Mouse (Mus musculus) liver, embryonic 12.5 days (tissue): ENCODE measurements around the gene Iapp. TPM values are rescaled to one million over a fixed set of nuclear protein-coding genes. Genes with fewer than 3 reads are reported as not detected.
"Not testable (repeated sequence)": the region's sequence is repeated elsewhere in the genome, so short reads cannot be mapped to it uniquely, and the experiment has no call there.

Source experiments
- ATAC-seq: fragments of 200-750 bp; cut with Nextera tagmentation; 2 replicates; pipeline ENCODE4 v1.8.0; 2017; ENCODE audit warnings: moderate number of reproducible peaks, mild to moderate bottlenecking, moderate library complexity
- H3K27ac ChIP-seq: fragments of 300-500 bp; sonication (generic); 2 replicates; pipeline ENCODE4 v1.5.1; 2016; ENCODE audit warnings: mild to moderate bottlenecking
- H3K27me3 ChIP-seq: fragments of 300-500 bp; sonication (generic); replicated peaks from 2 replicates; pipeline ENCODE4 v1.6.1; 2016; ENCODE audit warnings: mild to moderate bottlenecking, moderate library complexity
- H3K36me3 ChIP-seq: fragments of 300-500 bp; sonication (generic); 2 replicates; pipeline ENCODE4 v1.6.1; 2016; ENCODE audit warnings: mild to moderate bottlenecking, moderate library complexity
- H3K4me1 ChIP-seq: fragments of 300-500 bp; sonication (generic); 2 replicates; pipeline ENCODE4 v1.6.1; 2016
- H3K4me2 ChIP-seq: fragments of 300-500 bp; sonication (generic); 2 replicates; pipeline ENCODE4 v1.6.1; 2016; ENCODE audit warnings: mild to moderate bottlenecking, moderate library complexity
- H3K4me3 ChIP-seq: fragments of 300-500 bp; sonication (generic); 2 replicates; pipeline ENCODE4 v1.5.1; 2016; ENCODE audit warnings: mild to moderate bottlenecking, moderate library complexity
- H3K9ac ChIP-seq: fragments of 300-500 bp; sonication (generic); 2 replicates; pipeline ENCODE4 v1.6.1; 2016; ENCODE audit warnings: mild to moderate bottlenecking, moderate library complexity
- H3K9me3 ChIP-seq: fragments of 300-500 bp; sonication (generic); replicated peaks from 2 replicates; pipeline ENCODE4 v1.6.1; 2016; ENCODE audit warnings: mild to moderate bottlenecking, moderate library complexity
- WGBS: fragments of 180-500 bp; shearing (Covaris S2); methylation state at CpG from one replicate; pipeline ENCODE4 v1.1.7; 2016; ENCODE audit not compliant: insufficient replicate concordance; 5-methylcytosine and 5-hydroxymethylcytosine counted together
- polyA plus RNA-seq: library from polyadenylated mRNA; unstranded; fragments of >200 nt; fragmentation: Nextera tagmentation; extraction: Ambion mirVana; gene quantifications from 2 replicates; pipeline ENCODE4 v1.2.1, GENCODE M21; 2016

Iapp gene
- polyA plus RNA-seq, 1 experiment from 2014 or later, result not detected

DNA sequence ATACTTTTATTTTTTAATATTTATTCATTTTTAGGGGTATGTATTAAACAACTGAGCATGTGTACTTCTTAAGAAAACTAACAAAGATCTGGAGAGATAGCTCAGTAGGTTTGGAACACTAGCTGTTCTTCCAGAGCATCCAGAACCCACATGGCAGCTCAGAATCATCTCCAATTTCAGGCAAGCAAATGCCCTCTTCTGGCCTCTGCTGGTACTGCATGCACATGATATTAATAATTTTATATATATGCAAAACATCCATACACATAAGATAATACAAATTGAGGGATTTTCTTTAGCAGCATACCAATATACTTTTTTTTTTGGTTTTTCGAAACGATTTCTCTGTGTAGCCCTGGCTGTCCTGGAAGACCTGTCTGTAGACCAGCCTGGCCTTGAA is 45.3 kb downstream of the Iapp start:
- Histone ChIP-seq H3K9ac (no peak overlapping the region), H3K36me3 (no peaks in the 10 kb centered on the region), H3K4me3 (no peak overlapping the region), H3K4me2 (no peak overlapping the region), H3K9me3 (no peaks in the 10 kb centered on the region), H3K4me1 (peaks cover 15% of the 10 kb centered on the region), H3K27ac (no peak overlapping the region), H3K27me3 (0 out of 2 replicates have a peak, but pooled peaks cover 3% of the 10 kb centered on the region)
- WGBS, result 35% methylated on average over 2 of the region's 2 CpGs
- no peak for ATAC-seq

DNA sequence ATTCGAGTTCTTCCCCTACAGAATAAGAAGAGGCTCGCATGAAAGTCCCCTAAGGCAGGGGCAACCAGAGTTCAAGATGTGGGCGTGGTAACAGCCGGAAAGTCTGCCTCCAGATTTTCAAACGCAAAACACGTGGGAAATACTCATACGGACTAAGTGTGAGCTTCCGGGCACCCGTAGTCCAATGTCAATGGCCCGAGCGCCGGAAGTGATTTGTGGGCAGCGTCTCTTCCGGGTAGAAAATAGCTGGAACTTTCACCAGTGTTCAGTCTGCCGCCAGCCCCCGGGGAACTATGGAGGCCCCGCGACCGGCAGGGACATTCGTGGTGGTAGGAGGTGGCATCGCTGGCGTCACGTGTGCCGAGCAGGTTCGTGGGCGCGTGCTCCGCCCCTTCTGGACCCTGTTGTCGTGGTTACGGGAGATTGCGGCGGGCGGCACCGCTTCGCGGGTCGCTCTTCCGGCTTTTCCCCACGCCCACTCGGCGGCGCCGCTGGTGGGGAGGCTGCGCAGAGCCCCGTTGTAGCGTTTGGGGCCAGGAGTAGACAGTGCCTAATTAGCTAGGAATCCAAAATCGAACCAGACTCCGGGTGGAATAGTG is 47.3 kb downstream of the Iapp start, which contains the start of gene Pyroxd1:
Gene Pyroxd1, plus strand, starts transcription at position 215 of the 599 bp plus-strand sequence.
- H3K9me3 ChIP-seq, result no peaks in the 10 kb centered on the region
- peaks cover 11% of the 10 kb centered on the region for H3K36me3 ChIP-seq
- peaks cover 15% of the 10 kb centered on the region for H3K4me1 ChIP-seq
- 0 out of 2 replicates have a peak, but pooled peaks cover 3% of the 10 kb centered on the region for H3K27me3 ChIP-seq
- peak within 1 kb of the TSS; percentile 70 for H3K4me2 ChIP-seq
- WGBS, result under 1% methylated on average over 48 of the region's 48 CpGs
- ATAC-seq, result peak; percentile 97
- H3K27ac ChIP-seq, result peak within 1 kb of the TSS; percentile 79
- H3K9ac ChIP-seq, result peak within 1 kb of the TSS; percentile 72
- H3K4me3 ChIP-seq, result peak within 1 kb of the TSS; percentile 71

DNA sequence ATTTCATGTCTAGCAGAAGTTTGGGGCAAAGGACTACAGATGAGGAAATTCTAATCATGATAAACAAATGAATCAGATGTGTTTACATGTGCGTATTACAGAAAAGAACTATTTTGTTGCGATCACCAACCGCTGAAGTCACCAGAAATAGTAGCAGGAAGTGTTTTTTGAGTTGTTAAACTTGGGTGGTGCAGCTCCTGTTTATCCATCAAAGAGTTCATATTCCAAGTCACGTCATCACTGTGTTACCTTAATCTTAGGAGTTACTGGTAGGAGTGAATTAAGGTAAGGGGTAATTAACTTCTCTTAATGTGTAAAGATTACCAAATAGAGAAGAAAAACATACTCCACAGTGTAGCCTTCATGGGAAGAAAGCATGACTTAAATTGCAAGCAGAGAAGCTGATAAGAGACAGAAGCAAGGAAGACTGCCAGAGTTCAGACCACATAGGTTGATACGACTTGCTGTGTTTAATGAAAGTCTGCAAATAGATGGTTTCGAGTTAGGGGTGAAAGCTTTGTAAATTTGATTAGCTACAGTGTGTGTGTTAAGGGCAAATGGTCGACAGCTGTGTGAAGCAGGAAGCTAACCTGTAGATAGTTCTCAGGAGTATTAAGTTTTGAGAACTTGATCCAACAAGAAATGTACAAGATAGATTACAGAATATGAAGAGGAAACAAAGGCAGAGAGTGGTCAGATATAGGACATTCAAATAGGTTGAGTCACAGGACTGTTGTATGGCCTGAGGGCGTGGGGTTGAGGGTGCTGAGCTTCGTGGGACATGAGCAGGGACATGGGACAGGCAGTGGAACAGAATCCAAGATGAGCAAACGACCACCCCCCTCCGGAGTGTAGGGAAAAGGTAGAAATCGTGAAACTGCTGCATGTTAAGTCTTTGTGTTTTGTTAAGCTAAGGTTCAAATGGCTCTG is 48.2 kb downstream of the Iapp start:
- H3K4me1 ChIP-seq, result peaks cover 15% of the 10 kb centered on the region
- H3K9me3 ChIP-seq, result no peaks in the 10 kb centered on the region
- H3K4me2 ChIP-seq, result peak overlapping the region; percentile 70
- WGBS, result 42% methylated on average over 12 of the region's 12 CpGs
- H3K9ac ChIP-seq, result peak overlapping the region; percentile 72
- H3K27ac ChIP-seq, result peak overlapping the region; percentile 79
- H3K36me3 ChIP-seq, result peaks cover 18% of the 10 kb centered on the region
- 0 out of 2 replicates have a peak, but pooled peaks cover 3% of the 10 kb centered on the region for H3K27me3 ChIP-seq
- H3K4me3 ChIP-seq, result peak overlapping the region; percentile 71
- 0 out of 2 replicates have a peak, but pooled peaks have one; percentile 11 for ATAC-seq

DNA sequence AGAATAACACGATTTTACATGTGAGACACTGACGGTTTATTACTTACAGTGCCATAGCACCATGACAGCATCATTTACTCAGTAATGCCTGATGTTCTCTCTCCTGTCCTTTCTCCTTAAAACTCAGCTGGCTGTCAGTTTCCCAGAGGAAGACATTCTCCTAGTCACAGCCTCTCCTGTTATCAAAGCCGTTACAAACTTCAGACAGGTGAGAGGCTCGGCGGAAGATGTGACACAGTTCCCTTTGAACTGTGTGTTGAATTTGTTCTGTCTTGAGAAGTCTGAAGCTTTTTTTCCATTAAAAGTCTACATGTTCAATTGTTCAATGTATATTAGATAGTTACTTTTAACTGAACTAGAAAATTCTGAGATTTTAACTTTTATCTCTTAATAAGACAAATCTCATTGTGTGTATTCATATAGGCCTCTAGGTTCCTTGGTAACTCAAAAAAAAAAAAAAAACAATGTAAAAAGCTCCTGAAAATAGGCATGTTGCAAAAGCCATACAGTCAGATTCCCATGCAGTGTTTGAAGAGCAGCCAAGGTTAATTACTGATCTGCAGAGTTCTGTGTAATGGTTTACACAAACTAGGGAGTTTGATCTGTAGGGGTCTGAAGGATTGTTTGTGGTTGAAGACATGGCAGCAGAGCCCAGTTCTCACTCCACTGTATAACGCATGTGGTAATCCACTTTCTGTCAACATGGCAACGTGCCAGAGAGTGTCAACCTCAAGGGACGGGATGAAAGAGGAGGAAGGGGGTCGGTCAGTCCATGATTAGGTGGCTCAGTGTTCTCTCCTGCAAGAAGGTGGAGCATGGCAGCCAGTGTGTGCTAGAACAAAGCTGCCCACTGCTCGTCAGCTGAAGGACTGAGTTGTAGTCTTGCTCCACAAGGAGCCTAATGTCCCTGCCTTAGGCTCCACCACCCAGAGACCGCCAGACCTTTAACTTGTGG is 49.5 kb downstream of the Iapp start:
- Histone ChIP-seq H3K9ac (no peak overlapping the region), H3K4me2 (no peak overlapping the region), H3K27ac (no peak overlapping the region), H3K9me3 (no peaks in the 10 kb centered on the region), H3K4me3 (no peak overlapping the region), H3K27me3 (0 out of 2 replicates have a peak, but pooled peaks cover 3% of the 10 kb centered on the region), H3K4me1 (peaks cover 23% of the 10 kb centered on the region), H3K36me3 (peaks cover 31% of the 10 kb centered on the region)
- WGBS, result 74% methylated on average over 11 of the region's 11 CpGs
- no peak for ATAC-seq

DNA sequence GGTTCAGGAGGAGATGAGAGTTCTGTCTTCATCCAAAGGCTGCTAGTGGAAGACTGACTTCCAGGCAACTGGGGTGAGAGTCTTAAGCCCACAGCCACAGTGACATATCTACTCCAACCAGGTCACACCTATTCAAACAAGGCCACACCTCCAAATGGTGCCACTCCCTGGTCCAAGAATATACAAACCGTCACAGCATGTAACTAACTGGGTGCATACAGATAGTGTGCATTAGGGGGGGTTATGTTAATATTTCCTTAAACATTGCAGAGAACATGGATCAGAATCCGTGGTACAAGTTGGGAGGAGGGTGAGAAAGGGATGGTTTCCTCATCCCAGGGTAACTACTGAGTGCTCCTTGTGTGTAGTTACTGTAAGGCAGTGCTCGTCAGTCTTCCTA is 53.9 kb downstream of the Iapp start:
- H3K27ac ChIP-seq, H3K4me3 ChIP-seq, H3K9me3 ChIP-seq, H3K27me3 ChIP-seq, H3K4me2 ChIP-seq, H3K9ac ChIP-seq: not testable (repeated sequence)
- Histone ChIP-seq H3K36me3 (peaks cover 49% of the 10 kb centered on the region), H3K4me1 (peaks cover 11% of the 10 kb centered on the region; the same call in 1 of the 2 replicates)
- peak; percentile 74 for ATAC-seq
- 66% methylated on average over 3 of the region's 3 CpGs for WGBS

Other genes starting within 250 kb of the Iapp start
- not detected in 2 replicates for gene Slco1a6, start 89.9 kb upstream of the Iapp start, polyA plus RNA-seq
- not detected in 2 replicates for gene Slco1a5, start 24.6 kb downstream of the Iapp start, polyA plus RNA-seq
- gene Pyroxd1, start 47.2 kb downstream of the Iapp start, polyA plus RNA-seq, result 6.6 and 6.9 TPM in 2 replicates
- gene Recql, start 88.7 kb downstream of the Iapp start, polyA plus RNA-seq, result 25.8 and 25.9 TPM in 2 replicates
- 51.3 and 54.6 TPM in 2 replicates for gene Golt1b, start 88.8 kb downstream of the Iapp start, polyA plus RNA-seq
- 0.08 and 0.11 TPM in 2 replicates for gene Spx, start 115.0 kb downstream of the Iapp start, polyA plus RNA-seq
- gene Gys2, start 174.7 kb downstream of the Iapp start, polyA plus RNA-seq, result 34.4 and 36.7 TPM in 2 replicates
- gene Ldhb, start 209.5 kb downstream of the Iapp start, polyA plus RNA-seq, result 61.7 and 63.3 TPM in 2 replicates